Mouse (Mus musculus): ENCODE measurements at regions not wholly inside any gene's neighbourhood (a gene's known extent, or its start where the extent isn't known, plus 50 kb on each side); places are given as distances from the start of the nearest gene placed in this dataset.

GRCm38 (mm10) chr16:97304156-97304735 is 52.3 kb upstream of the Bace2 start:
- no peak for DNase-seq (ENCODE audit: low read depth)

All from naive thymus-derived CD4-positive, alpha-beta T cell, adult 2 months (primary cell).